Mouse (Mus musculus): ENCODE results near the gene Cask. TPM values are rescaled to one million over a fixed set of nuclear protein-coding genes. Genes with fewer than 3 reads are reported as not detected.

The Cask gene
- total and polyA plus RNA-seq, 3 experiments: 9.4 to 13.3 TPM; not detected in 1

DNA sequence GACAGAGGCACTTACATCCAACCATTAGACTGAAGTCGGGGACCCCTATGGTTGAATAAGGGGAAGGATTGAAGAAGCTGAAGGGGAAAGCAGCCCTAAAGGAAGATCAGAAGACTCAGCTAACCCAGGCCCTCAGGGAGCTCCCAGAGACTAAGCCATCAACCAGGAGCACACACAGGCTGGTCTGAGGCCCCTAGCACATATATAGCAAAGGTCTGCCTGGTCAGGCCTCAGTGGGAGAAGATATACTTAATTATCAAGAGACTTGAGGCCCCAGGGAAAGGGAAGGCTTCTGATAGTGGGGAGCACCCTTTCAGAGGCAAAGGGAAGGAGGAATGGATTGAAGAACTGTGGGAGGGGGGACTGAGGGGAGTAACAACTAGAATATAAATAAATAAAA lies 164.6 kb downstream of the Cask start:
- DNase-seq (ENCODE audit: low read depth, low spot score): no peak
- no peaks in the 10 kb centered on the region for H3K36me3 ChIP-seq (ENCODE audit: control insufficient read depth in 1 of 2, insufficient read depth in 2 of 2, low read length in 2 of 2)

DNA sequence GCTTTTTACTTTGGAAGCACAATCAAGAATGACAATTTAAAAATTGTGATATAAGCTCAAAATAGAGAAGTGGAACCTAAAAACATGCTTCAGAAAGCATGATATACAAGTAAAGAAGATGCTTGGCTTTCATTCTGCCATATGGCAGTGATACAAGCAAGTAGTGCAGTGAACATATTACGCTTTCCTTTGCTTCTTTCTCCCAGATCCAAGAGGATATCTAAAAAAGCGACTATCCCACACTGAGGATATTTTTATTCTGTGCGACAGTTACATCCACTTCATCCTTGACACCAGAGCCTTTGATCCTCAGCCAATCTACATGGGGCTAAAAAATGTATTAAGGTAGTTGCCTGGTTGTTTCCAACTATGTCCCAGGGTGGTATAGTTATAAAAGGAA lies 169.4 kb downstream of the Cask start:
- DNase-seq (ENCODE audit: low read depth, low spot score): no peak
- Histone ChIP-seq H3K4me3 (ENCODE audit: control insufficient read depth in 1 of 2, insufficient read depth in 1 of 2, low read depth in 2 of 2, low read length in 2 of 2) (no peak overlapping the region), H3K27me3 (ENCODE audit: control insufficient read depth in 1 of 2, insufficient read depth in 2 of 2, low read length in 2 of 2) (no peaks in the 10 kb centered on the region), H3K36me3 (ENCODE audit: control insufficient read depth in 1 of 2, insufficient read depth in 2 of 2, low read length in 2 of 2) (peaks cover 0 to 6% of the 10 kb centered on the region in 2 experiments; a peak in 2 of 4 replicates), H3K4me1 (ENCODE audit: control insufficient read depth in 1 of 2, insufficient read depth in 2 of 2, low read length in 2 of 2) (peaks cover 0 to 7% of the 10 kb centered on the region in 2 experiments; a peak in 2 of 4 replicates), H3K9ac (ENCODE audit: control insufficient read depth, low read depth, low read length, poor library complexity, severe bottlenecking) (no peak overlapping the region), H3K9me3 (replicated peaks; ENCODE audit: insufficient read depth, low read length) (no peaks in the 10 kb centered on the region), H3K27ac (ENCODE audit: control insufficient read depth, low read depth, low read length) (no peak overlapping the region), H3K79me2 (ENCODE audit: control insufficient read depth, insufficient read depth, low read length, poor library complexity) (no peaks in the 10 kb centered on the region)
- TF ChIP-seq KAT2A (conservative IDR thresholded peaks at IDR 0.05; ENCODE audit: low read depth, low read length): no peak
- no peak for TF ChIP-seq CHD1 (IDR thresholded peaks at IDR 0.05; ENCODE audit: low read depth, low read length)
- TF ChIP-seq ZMIZ1 (IDR thresholded peaks at IDR 0.05; ENCODE audit: low read depth, low read length): no peak
- no peak for TF ChIP-seq MAX (IDR thresholded peaks at IDR 0.05; ENCODE audit: low read length)
- no peak for TF ChIP-seq MYC (IDR thresholded peaks at IDR 0.05; ENCODE audit: low read depth, low read length)
- TF ChIP-seq POLR2AphosphoS2 (IDR thresholded peaks at IDR 0.05; ENCODE audit: low read length): no peak
- no peak for TF ChIP-seq CHD2 (IDR thresholded peaks at IDR 0.05; ENCODE audit: low read length)
- no peak for TF ChIP-seq TBP (IDR thresholded peaks at IDR 0.05; ENCODE audit: low read depth, low read length)
- no peak for TF ChIP-seq BHLHE40 (IDR thresholded peaks at IDR 0.05; ENCODE audit: borderline replicate concordance, low read depth, low read length)

More for the DNA sequence above, 164.6 kb downstream of the Cask start:
- no peaks in the 10 kb centered on the region for H3K79me2 ChIP-seq (ENCODE audit: control insufficient read depth, insufficient read depth, low read length, poor library complexity)
- no peak overlapping the region for H3K9ac ChIP-seq (ENCODE audit: control insufficient read depth, low read depth, low read length, poor library complexity, severe bottlenecking)
- H3K4me3 ChIP-seq (ENCODE audit: control insufficient read depth in 1 of 2, insufficient read depth in 1 of 2, low read depth in 2 of 2, low read length in 2 of 2): no peak overlapping the region
- H3K27ac ChIP-seq (ENCODE audit: control insufficient read depth, low read depth, low read length): no peak overlapping the region
- no peaks in the 10 kb centered on the region; a peak in 1 of 4 replicates for H3K4me1 ChIP-seq (ENCODE audit: control insufficient read depth in 1 of 2, insufficient read depth in 2 of 2, low read length in 2 of 2)
- no peaks in the 10 kb centered on the region for H3K9me3 ChIP-seq (replicated peaks; ENCODE audit: insufficient read depth, low read length)
- TF ChIP-seq GATA1 (IDR thresholded peaks at IDR 0.05; ENCODE audit: low read depth, low read length) (no peak), NRF1 (IDR thresholded peaks at IDR 0.05; ENCODE audit: insufficient read depth, low read depth, low read length, poor library complexity, severe bottlenecking) (no peak), MEF2A (IDR thresholded peaks at IDR 0.05; ENCODE audit: extremely low read depth, insufficient replicate concordance, low read depth, low read length, poor library complexity, severe bottlenecking) (no peak), ZKSCAN1 (IDR thresholded peaks at IDR 0.05; ENCODE audit: low read depth, low read length) (no peak), JUND (IDR thresholded peaks at IDR 0.05; ENCODE audit: low read depth, low read length) (no peak), MXI1 (IDR thresholded peaks at IDR 0.05; ENCODE audit: low read depth, low read length) (no peak), POLR2AphosphoS2 (IDR thresholded peaks at IDR 0.05; ENCODE audit: low read length) (no peak), KAT2A (conservative IDR thresholded peaks at IDR 0.05; ENCODE audit: low read depth, low read length) (no peak)
- no peaks in the 10 kb centered on the region for H3K27me3 ChIP-seq (ENCODE audit: control insufficient read depth in 1 of 2, insufficient read depth in 2 of 2, low read length in 2 of 2)
